Mouse (Mus musculus): Measurements from ENCODE around the gene Atp8a1. TPM values are rescaled to one million over a fixed set of nuclear protein-coding genes. Genes with fewer than 3 reads are reported as not detected.

Atp8a1 gene
- polyA plus RNA-seq (2015; fragmentation: Nextera tagmentation; extraction: Ambion mirVana) = 49.4 and 56.7 TPM in 2 replicates

- H3K4me1 ChIP-seq (replicated peaks) = peaks cover 46% of the 10 kb centered on the region
- H3K9ac ChIP-seq = peak within 1 kb of the TSS; percentile 79
- H3K9me3 ChIP-seq = no peaks in the 10 kb centered on the region
- H3K4me3 ChIP-seq = peak within 1 kb of the TSS; percentile 73
- under 1% methylated on average over 50 of the region's 64 CpGs for WGBS
- peak within 1 kb of the TSS; percentile 92 for H3K27ac ChIP-seq (replicated peaks)
- peak within 1 kb of the TSS; percentile 73 for H3K4me2 ChIP-seq
- no peaks in the 10 kb centered on the region for H3K36me3 ChIP-seq
- peak; percentile 97 for ATAC-seq (ENCODE audit: low FRiP score, low read depth)
- no peaks in the 10 kb centered on the region for H3K27me3 ChIP-seq
Observed at GRCm38 (mm10) chr5:67847253-67848165, at the start of gene Atp8a1. Gene Atp8a1 (minus strand): TSS chr5:67847434.

DNA sequence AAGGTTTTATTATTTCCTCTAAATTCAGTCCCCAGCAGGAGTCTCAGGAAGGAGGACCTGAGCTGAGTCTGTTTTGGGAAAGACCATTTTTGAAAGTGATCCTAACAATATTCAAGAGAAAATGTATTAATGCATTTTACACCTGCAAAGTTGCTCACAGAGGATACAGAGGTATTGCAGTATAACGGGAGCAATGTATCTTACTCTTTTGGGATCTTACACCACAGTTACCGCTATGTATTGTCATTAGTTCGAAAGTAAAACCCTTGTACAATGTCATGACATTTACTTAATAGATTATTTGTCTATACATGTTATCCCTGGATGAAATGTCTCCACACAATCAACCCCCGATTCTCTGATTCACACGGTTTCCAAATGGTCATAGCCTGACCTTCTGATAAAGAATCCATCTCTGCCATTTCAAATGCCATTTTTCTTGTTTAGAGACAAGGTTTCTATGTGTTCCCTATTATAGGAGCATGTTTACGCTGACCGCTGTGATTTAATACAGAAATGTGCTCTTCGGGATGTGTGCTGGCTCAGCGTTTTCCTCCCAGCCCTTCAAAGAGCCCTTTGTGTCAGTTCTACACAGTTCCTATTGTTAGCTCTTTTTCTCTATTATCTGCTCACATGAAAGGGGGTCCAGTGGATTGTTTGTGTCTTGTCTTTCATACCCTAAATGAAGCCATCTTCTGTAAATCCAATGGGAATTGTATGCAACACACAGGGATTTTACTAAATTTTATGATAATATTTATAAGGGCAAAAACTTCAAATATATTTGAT is 37.4 kb upstream of the Atp8a1 start:
- peak; percentile 69; the same call in 1 of the 2 replicates for ATAC-seq (ENCODE audit: low FRiP score, low read depth)
- 17% methylated on average over 9 of the region's 9 CpGs for WGBS
- no peaks in the 10 kb centered on the region for H3K9me3 ChIP-seq
- peaks cover 14% of the 10 kb centered on the region for H3K4me1 ChIP-seq (replicated peaks)
- H3K4me3 ChIP-seq = no peak overlapping the region
- no peak overlapping the region for H3K9ac ChIP-seq
- H3K36me3 ChIP-seq = no peaks in the 10 kb centered on the region
- 0 out of 2 replicates have a peak overlapping the region, but pooled peaks have one; percentile 31 for H3K27ac ChIP-seq (replicated peaks)
- H3K4me2 ChIP-seq = peak overlapping the region; percentile 31
- H3K27me3 ChIP-seq = no peaks in the 10 kb centered on the region

GRCm38 (mm10) chr5:67883564-67884171 is 36.4 kb upstream of the Atp8a1 start:
- H3K9me3 ChIP-seq = no peaks in the 10 kb centered on the region
- H3K36me3 ChIP-seq = no peaks in the 10 kb centered on the region
- H3K27me3 ChIP-seq = no peaks in the 10 kb centered on the region
- no peak overlapping the region for H3K9ac ChIP-seq
- 44% methylated on average over 1 of the region's 1 CpGs for WGBS
- H3K27ac ChIP-seq (replicated peaks) = no peak overlapping the region
- H3K4me2 ChIP-seq = no peak overlapping the region
- H3K4me3 ChIP-seq = no peak overlapping the region
- no peak; the same call in 1 of the 2 replicates for ATAC-seq (ENCODE audit: low FRiP score, low read depth)
- peaks cover 14% of the 10 kb centered on the region for H3K4me1 ChIP-seq (replicated peaks)

- H3K4me3 ChIP-seq = no peak overlapping the region
- no peaks in the 10 kb centered on the region for H3K27me3 ChIP-seq
- no peaks in the 10 kb centered on the region for H3K9me3 ChIP-seq
- no peak overlapping the region for H3K9ac ChIP-seq
- 31% methylated on average over 3 of the region's 3 CpGs for WGBS
- no peaks in the 10 kb centered on the region for H3K4me1 ChIP-seq (replicated peaks)
- H3K27ac ChIP-seq (replicated peaks) = no peak overlapping the region
- H3K4me2 ChIP-seq = no peak overlapping the region
- H3K36me3 ChIP-seq = no peaks in the 10 kb centered on the region
- no peak for ATAC-seq (ENCODE audit: low FRiP score, low read depth)
Observed at GRCm38 (mm10) chr5:67871414-67871813, 24.2 kb upstream of the Atp8a1 start.

DNA sequence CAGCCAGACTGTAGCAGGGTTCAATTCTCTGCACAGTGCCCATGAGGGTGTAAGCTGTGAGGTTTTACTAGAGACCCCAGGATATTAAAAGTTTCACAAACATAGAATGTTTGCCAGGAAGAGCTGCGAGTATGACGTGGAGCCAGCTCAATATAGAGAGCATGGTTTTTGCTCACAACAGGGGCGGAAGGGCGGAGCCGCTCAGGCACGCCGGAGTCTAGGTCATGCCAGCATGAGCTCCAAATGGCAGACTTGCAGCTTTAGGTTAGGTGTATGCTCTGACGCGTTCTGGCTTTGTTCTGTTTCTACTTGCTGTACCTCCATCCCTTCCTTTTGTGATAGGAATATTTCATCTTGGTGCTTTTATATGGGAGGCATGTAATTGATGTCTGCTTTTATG is 19.0 kb upstream of the Atp8a1 start:
- no peaks in the 10 kb centered on the region for H3K27me3 ChIP-seq
- ATAC-seq (ENCODE audit: low FRiP score, low read depth) = no peak
- H3K36me3 ChIP-seq = no peaks in the 10 kb centered on the region
- H3K9ac ChIP-seq = no peak overlapping the region
- H3K9me3 ChIP-seq = no peaks in the 10 kb centered on the region
- no peak overlapping the region for H3K4me2 ChIP-seq
- H3K27ac ChIP-seq (replicated peaks) = no peak overlapping the region
- 74% methylated on average over 9 of the region's 9 CpGs for WGBS
- no peak overlapping the region for H3K4me3 ChIP-seq
- H3K4me1 ChIP-seq (replicated peaks) = peaks cover 6% of the 10 kb centered on the region; the same call in 1 of the 2 replicates

GRCm38 (mm10) chr5:67865670-67866069 is 18.4 kb upstream of the Atp8a1 start:
- ATAC-seq (ENCODE audit: low FRiP score, low read depth) = no peak
- Histone ChIP-seq H3K27ac (replicated peaks) (no peak overlapping the region), H3K4me3 (no peak overlapping the region), H3K4me1 (replicated peaks) (peaks cover 6% of the 10 kb centered on the region; the same call in 1 of the 2 replicates), H3K9ac (no peak overlapping the region), H3K9me3 (no peaks in the 10 kb centered on the region), H3K36me3 (no peaks in the 10 kb centered on the region), H3K27me3 (no peaks in the 10 kb centered on the region), H3K4me2 (no peak overlapping the region)
- WGBS = 75% methylated on average over 5 of the region's 5 CpGs

- Histone ChIP-seq H3K27ac (replicated peaks) (no peak overlapping the region), H3K9ac (no peak overlapping the region), H3K4me2 (no peak overlapping the region), H3K9me3 (no peaks in the 10 kb centered on the region), H3K4me1 (replicated peaks) (peaks cover 6% of the 10 kb centered on the region; the same call in 1 of the 2 replicates), H3K27me3 (no peaks in the 10 kb centered on the region), H3K36me3 (no peaks in the 10 kb centered on the region), H3K4me3 (no peak overlapping the region)
- ATAC-seq (ENCODE audit: low FRiP score, low read depth) = no peak
- WGBS = 86% methylated on average over 2 of the region's 2 CpGs
Observed at GRCm38 (mm10) chr5:67864508-67865060, 17.4 kb upstream of the Atp8a1 start.

GRCm38 (mm10) chr5:67863950-67864391 is 16.7 kb upstream of the Atp8a1 start:
- H3K9me3 ChIP-seq = no peaks in the 10 kb centered on the region
- H3K36me3 ChIP-seq = no peaks in the 10 kb centered on the region
- WGBS = 35% methylated on average over 10 of the region's 10 CpGs
- H3K4me3 ChIP-seq = no peak overlapping the region
- H3K27me3 ChIP-seq = no peaks in the 10 kb centered on the region
- 0 out of 2 replicates have a peak, but pooled peaks have one; percentile 56 for ATAC-seq (ENCODE audit: low FRiP score, low read depth)
- no peak overlapping the region for H3K9ac ChIP-seq
- peaks cover 6% of the 10 kb centered on the region; the same call in 1 of the 2 replicates for H3K4me1 ChIP-seq (replicated peaks)
- peak overlapping the region; percentile 9; the same call in 1 of the 2 replicates for H3K4me2 ChIP-seq
- H3K27ac ChIP-seq (replicated peaks) = no peak overlapping the region

GRCm38 (mm10) chr5:67854963-67855606 is 7.9 kb upstream of the Atp8a1 start:
- 84% methylated on average over 6 of the region's 6 CpGs for WGBS
- Histone ChIP-seq H3K36me3 (no peaks in the 10 kb centered on the region), H3K4me2 (no peak overlapping the region), H3K9ac (no peak overlapping the region), H3K4me3 (no peak overlapping the region), H3K9me3 (no peaks in the 10 kb centered on the region), H3K4me1 (replicated peaks) (no peaks in the 10 kb centered on the region), H3K27ac (replicated peaks) (no peak overlapping the region), H3K27me3 (no peaks in the 10 kb centered on the region)
- no peak for ATAC-seq (ENCODE audit: low FRiP score, low read depth)

DNA sequence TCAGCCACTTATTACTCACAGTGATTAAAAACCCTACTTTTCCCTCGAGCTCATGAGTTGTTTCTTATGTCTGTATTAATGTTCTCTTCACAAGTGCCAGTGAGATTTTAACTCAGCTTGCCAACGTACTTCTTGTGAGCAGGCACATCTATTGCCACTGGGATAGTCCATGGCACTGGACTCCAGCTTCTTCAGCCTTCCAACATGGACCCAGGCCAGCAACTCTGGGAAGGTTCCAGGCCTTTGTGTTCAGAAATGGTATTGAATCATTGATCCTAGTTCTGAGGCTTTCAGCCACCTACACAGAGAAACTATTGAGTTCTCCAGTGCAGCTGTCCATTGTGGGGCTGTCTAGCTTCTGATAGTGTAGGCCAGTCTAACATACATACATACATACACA is 5.6 kb upstream of the Atp8a1 start:
- no peak overlapping the region for H3K9ac ChIP-seq
- H3K27me3 ChIP-seq = no peaks in the 10 kb centered on the region
- no peaks in the 10 kb centered on the region for H3K36me3 ChIP-seq
- H3K4me3 ChIP-seq = no peak overlapping the region
- WGBS = 56% methylated on average over 2 of the region's 2 CpGs
- H3K27ac ChIP-seq (replicated peaks) = no peak overlapping the region
- no peaks in the 10 kb centered on the region for H3K9me3 ChIP-seq
- no peak overlapping the region for H3K4me2 ChIP-seq
- no peak for ATAC-seq (ENCODE audit: low FRiP score, low read depth)
- peaks cover 8% of the 10 kb centered on the region for H3K4me1 ChIP-seq (replicated peaks)

DNA sequence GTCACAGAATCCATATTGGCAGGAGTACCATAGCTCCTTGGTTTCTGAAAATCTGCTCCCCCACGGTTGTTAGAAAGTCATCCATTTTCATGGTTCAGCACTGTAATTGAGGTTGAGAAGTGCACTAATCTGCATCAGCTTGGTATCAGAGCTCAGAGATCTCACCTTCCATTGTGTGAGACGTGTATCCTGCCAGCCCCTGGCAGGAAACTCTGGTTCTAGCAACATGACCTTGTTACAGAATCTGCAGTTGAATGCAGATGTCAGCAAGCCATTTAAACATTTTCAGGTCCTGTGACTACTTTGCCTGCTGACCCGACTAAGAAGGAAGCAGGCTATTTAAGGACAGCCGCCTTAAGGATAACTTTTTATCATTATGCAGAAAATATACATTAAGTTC is 2.2 kb upstream of the Atp8a1 start:
- ATAC-seq (ENCODE audit: low FRiP score, low read depth) = no peak
- H3K27ac ChIP-seq (replicated peaks) = peak overlapping the region; percentile 92; the same call in 1 of the 2 replicates
- no peak overlapping the region for H3K4me2 ChIP-seq
- 66% methylated on average over 4 of the region's 4 CpGs for WGBS
- H3K9me3 ChIP-seq = no peaks in the 10 kb centered on the region
- peaks cover 27% of the 10 kb centered on the region for H3K4me1 ChIP-seq (replicated peaks)
- H3K27me3 ChIP-seq = no peaks in the 10 kb centered on the region
- H3K36me3 ChIP-seq = no peaks in the 10 kb centered on the region
- no peak overlapping the region for H3K9ac ChIP-seq
- no peak overlapping the region for H3K4me3 ChIP-seq

Measured in hindbrain, embryonic 15.5 days (tissue).